8 mouse cellular contexts compared by ENCODE assay signal in genomic region chr13:59889468-59890117, GRCm38 (mm10).
A peak's percentile ranks its signal among the peaks of the same experiment; 100 is the strongest.
DNase-seq lines count a peak whose midpoint lies in the region.

No protein-coding gene starts in this region.

- DNase-seq in 416B (ENCODE audit: low read depth) (peak; percentile 54), R1 (ENCODE audit: low read depth, low spot score) (peak; percentile 71)
- DNase-seq in fibroblast of lung, adult 2 months (ENCODE audit: low read depth): peak; percentile 57
- peak; percentile 63 for DNase-seq in heart, postnatal 4 days
- DNase-seq in layer of hippocampus, adult 9-11 months: peak; percentile 49
- peak; percentile 16 for DNase-seq in lung, postnatal 25 days (ENCODE audit: low spot score)
- peak; percentile 63 for DNase-seq in right cerebral cortex, postnatal 14 days
- no peak for DNase-seq in thymus, postnatal 14 days
